Mouse (Mus musculus) MN1 (cell line): Measurements from ENCODE around the gene Capn5.
A peak's percentile ranks its signal among the peaks of the same experiment; 100 is the strongest.

Experiments
- DNase-seq: peaks from one replicate; pipeline ENCODE4 v3.0.0-alpha.2; 2016; ENCODE audit warnings: low spot score

The Capn5 gene

DNA sequence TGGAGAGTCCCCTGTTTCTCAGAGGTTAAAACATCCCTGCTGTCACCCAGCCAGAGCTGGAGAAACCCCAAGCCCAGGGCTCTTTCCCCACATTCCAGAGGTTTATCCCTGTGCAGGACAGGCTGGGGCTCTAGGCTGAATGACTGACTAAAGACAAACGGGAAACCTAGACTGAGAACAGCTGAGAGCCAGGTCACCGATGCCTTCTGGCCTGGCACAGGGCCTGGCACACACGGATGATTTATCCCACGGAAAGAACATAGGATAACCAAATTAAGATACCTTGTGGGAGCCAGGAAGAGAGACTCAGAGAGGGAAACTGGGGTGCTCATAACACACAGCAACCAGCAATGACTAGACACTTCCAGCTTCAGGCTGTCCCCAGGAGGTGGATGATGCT, 68.3 kb downstream of the Capn5 start:
- DNase-seq, result no peak

DNA sequence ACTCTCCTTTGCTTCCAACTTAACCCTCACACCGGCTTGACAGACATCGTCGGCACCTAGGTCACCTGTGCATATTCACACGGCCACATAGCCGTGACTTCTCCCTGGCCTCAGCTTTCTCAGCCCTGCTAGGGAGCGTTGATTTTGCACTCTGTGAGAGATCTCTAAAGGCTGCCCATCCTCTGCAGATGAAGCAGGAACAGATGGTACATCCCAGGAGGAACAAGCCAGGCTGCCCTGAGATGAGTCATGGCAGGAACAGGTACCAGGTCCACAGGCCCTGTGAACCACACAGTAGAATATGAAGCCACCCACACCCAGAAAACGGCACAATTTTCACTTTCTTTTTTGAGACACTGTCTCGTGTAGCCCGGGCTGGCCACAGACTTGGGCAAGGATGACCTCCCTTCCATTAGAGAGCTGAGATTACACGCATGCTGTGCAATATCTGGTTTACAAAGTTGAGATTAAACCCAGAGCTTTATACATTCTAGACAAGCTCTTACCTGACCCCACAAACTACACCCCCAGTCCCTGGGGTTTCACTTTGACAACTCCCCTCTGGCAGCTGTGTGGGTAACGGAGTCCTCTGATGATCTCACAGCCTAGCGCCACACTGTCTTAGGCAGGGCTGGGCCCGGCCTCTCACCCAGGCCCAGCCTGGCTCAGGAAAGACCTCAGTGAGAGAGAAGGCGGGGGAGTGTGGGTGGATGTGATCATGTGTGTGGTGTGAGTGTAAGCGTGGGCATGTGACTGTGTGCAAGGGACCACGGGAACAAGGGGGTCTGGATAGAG, 69.2 kb downstream of the Capn5 start:
- peak; percentile 38 for DNase-seq

DNA sequence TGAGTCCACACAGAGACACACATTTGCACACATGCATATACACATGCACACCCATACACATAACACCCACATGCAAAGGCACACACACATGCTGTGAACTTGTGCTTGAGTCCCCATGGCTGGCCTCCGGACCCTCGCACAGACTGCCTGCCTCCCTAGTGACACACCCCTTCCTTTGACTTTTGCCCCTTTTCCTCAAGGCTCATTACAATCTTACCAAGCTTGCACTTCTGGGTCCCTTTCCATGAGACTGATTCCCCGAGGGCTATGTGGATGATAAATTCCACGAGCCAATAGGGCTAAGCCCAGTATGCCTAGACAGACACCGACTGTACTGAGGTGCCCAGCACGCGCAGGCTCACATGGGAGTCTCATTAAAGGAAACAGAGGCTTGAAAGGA, 71.8 kb downstream of the Capn5 start:
- no peak for DNase-seq

DNA sequence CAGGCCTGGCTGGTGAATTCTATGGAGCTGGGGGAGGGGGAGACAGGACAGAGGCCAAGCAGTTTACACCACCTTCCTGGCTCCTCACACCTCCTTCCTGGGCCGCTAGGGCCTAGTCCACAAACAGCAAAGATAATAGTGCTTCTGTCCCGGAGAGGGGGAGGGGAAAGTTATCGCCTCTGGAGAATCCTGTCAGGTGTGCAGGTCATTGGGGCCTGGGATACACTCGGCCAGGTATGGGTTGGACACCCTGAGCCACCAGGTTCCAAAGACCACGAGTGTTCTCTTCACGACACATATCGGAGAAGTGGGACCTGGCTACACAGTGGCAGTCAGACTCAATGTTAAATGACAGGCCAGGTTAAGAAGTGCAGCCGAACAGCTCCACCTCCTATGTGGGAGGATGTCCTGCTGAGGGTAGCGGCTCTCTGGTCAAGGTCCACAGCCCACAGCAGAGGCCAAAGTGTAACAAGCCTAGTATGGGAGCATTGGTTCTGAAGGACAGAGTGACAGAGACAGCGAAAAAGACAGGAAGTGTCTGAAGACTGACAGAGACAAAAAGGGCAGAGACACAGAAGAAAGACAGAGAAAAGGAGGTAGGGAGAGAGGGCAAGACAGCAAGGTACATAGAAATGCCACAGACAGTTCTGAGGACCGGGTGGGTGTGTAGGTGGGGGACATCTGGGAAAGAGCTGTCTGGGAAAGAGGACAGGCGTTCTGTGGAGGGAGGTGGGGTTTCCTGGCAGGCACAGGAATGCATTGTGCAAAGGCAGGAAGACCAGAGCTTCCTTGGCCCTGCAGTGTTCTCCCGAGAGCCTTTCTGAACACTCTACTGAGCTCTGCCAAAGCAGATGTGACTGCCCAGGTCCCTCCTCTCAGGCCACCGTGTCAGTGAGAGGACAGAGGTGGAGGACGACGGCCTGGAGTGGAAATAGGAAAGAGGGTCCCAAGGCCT, 73.3 kb downstream of the Capn5 start:
- no peak for DNase-seq

DNA sequence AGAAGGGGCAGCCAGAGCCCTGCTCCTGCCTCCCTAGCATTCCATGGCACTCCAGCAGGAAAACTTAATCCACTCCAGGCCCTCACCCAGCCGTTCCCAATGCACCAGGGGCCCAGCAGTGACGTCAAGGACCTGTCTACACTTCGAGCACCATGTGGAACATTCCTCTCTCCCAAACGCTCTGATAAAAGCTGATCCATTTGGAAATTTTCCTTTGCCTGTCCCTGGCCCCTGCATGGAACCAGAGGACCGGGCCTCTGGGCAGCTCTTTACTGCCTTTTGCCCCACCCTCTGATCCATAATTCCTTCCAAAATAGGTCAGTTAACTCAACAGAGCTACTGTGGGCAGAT, 74.2 kb downstream of the Capn5 start:
- no peak for DNase-seq

DNA sequence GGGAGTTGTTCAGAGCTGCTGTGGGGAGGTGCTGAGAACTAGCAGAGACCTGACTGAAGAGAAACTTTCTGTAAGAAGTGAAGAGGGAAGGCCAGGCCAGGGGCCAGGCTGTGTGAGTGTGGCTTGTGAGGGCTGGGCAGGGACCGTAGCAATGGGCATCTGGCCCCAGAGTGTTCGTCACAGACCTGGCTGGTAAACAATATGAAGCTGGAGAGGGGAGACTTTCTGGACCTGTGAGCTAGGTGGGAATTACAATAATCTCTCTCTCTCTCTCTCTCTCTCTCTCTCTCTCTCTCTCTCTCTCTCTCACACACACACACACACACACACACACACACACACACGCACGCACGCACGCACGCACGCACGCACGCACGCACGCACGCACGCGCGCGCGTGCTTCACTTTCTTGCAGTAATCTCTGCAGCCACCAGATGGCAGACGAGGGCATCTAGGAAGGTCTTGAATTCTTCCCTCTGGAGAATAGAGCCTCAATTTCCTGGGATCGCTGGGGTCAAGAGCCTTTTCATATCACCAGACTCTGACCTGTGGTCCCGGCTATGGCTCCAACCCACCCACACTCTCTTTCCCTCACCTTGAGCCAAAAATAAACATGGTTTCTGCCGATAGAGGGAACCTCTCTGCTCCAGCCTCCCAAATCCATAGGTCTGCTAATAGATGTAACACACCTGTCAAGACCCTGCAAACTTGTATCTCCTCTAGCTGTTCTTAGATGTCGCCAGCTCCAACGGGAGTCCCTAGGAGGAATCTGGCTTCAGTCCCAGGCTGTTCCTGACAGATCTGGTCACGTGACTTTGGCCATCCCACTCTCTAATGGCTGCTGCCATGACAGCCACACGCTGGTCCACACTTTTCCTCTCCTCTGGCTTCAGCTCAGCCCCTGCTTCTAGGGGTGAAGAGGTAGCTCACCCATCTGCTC, 74.8 kb downstream of the Capn5 start:
- DNase-seq, result peak; percentile 66

DNA sequence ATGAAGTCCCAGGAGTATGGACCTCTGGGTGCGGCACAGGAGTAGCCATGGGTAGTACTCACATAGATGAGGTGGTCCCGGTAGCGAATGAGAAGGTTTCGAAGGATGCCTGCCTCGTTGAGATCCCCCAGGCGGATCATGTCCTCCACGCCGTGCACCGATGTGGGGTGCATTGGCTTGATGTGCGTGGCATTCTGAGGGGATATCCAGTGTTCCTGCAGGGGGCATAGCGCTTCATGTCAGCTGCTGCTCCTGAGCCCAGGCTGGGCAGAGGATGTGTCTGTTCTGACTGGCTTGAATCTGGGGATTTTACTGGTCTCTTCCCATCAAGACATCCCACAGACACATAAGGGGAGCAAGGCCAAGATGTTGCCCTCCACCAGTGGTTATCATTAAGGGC, 75.6 kb downstream of the Capn5 start:
- DNase-seq, result no peak

DNA sequence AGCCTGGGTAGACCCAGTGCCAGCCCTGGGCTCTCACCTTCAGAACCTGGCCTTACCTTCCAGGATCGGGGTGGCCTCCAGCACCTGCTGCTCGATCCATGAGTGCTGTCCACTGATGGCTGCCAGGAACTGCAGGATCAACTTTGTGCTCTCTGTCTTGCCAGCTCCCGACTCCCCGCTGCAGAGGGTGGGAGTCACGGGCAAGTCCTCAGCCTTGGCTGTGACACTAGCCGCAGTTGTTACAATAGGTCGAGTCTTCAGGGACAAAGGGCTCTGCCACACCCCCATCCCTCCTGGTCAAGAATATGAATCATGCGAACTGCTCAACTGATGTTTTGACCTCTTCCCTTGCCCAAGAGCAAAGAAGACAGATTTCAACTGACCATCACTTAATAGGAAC, 80.5 kb downstream of the Capn5 start:
- no peak for DNase-seq

DNA sequence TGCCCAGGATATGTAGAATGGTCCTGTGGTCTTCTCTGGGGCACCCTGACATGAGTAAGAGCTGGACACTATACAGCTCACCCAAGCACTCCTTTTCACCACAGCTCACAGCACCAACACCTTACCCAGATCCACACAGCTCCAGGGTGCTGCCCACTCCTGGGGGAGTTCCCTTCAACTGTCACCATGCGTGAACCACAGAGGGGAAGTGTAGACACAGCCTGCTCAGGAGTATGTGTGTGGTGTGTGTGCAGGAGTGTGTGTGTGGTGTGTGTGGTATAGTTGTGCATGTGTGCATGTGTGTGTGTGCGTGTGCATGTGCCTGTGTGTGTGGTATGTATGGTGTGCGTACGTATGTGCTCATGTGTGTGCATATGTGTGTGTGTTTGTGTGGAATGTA, 82.2 kb downstream of the Capn5 start:
- no peak for DNase-seq

DNA sequence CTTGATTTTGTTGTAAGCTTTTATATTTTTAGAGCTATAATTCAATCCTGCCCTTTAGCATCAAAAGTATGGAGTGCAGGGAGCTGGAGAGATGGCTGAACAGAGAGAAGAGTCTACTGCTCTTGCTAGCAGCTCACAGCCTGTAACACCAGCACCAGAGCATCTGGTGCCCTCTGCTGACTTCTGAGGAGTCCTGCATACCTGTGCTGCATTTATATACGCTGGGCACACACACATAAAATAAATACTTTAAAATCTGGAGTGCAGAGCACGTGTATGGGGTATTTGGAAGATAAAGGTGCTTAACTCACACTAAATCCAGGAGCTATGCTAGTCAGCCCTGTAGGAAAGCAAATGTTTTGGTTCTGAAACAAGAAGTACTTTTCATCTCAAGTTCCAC, 91.7 kb downstream of the Capn5 start:
- DNase-seq, result peak; percentile 33

DNA sequence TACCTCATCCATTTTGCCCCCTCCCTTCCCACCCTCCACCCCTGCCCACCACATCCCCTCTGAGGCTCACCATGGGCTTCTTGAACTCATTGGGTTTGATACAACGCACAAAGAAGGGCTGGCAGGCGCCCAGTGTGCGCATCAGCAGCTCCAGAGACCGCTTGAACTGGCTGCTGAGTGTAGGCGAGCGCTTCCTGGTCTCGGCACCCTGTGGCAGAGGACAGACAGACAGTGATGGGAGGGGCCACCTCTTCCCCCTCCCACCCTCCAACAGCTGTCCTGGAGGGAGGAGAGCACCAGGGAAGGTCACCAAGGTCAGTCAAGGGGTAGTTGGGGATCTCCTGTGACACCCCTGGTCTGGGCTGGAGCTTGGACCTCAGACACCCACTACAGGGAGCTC, 92.8 kb downstream of the Capn5 start:
- no peak for DNase-seq

DNA sequence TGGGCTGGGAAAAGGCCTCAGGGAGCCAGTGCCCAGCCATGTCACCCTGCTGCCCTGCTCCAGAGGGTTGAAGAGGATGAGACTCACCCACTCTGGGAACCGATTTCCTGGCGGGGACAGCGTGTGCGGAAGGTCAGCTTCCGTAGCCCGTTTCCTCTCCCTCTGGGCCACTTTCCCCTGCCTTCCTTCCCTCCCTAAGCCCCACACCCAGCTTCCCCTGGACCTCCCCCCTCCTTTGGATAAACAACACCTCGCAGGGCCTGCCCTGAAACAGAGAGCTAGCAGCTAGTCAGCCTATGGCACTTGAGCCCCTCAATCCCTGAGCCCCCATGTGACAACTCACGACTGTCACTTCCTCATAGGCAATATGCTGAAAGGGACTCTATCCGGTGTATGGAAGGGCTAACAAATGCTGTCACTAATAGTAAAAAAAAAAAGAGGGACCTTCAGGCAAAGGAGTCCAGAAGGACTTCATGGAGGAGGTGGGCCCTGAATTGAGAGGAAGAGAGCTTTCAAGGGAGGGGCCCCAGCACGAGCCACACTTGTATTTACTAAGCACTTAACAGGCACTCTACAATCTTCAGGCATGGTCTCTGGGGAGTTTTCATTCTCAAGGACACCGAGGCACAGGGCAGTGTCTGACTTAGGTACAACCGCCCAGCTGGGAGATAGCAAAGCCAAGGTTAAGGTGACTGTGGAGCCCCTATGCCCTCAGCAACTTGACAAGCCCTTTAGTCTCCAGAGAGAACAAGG, 93.4 kb downstream of the Capn5 start:
- DNase-seq, result no peak

DNA sequence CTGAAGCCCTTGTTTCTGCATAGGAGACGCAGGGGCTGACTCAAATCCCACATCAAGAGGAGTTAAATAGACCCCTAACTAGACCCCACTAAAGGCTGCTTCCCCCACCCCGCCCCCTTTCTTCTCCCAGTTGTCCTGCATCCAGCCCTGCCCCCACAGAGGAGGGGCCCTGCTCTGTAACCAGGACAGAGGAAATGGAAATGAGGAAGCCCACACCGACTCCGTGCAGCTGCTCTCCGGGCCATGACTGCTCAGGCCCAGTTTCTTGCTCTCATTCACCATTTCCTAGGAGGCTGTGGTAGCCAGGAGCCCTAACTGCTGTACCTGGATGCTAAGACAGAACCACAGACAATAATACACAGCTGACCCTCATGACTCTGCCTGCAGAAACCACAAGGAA, 95.7 kb downstream of the Capn5 start:
- no peak for DNase-seq

DNA sequence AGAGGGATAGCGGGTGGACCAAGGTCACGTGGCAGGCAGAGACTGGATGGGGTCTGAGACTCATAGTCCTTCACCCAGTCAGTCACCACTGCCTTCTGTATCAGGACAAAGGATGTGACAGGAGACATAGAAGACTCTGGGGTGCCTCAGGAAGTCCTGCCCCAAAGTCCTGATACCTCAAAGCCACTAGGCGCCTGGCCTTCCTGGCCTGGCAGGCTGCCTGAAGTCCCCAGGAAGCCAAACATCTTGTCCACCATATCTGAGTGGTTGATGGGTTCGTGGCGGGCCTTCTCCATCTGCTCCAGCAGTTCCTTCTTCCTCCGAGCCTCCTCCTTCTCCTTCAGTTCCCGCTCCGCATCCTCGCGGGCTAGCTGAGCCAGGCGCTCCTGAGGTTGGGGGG, 100.6 kb downstream of the Capn5 start:
- no peak for DNase-seq

DNA sequence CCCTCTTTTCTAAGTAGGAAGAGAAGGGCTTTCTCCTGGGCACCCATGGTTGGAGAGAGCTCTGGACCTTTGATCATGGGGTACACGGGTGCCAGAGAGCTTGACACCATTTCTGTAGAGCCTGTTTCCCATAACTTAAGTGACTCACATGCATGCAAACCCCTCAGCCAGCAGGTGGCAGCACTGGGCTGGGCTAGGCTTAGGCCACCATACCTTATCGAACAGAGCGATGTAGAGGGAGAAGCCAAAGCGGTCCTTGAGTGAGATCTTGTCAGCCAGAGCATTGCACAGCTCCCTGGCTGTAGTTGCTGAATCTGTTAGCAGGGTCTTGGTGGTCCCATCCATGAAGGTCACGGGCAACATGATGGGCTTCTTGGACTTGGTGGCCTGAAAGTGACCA, 106.5 kb downstream of the Capn5 start:
- DNase-seq, result peak; percentile 86
